Mouse (Mus musculus): Measurements from ENCODE around the gene Abcb5. TPM values are rescaled to one million over a fixed set of nuclear protein-coding genes. Genes with fewer than 3 reads are reported as not detected.
A peak's percentile ranks its signal among the peaks of the same experiment; 100 is the strongest.

Gene Abcb5
- total RNA-seq, 2 experiments from 2014 or later: not detected

GRCm38 (mm10) chr12:118848496-118849202 is 117.6 kb downstream of the Abcb5 start:
- peak in 1 of 2 experiments; percentile 23 for DNase-seq (ENCODE audit: low spot score in 2 of 2)

- peak in 1 of 2 experiments; percentile 17 for DNase-seq (ENCODE audit: low spot score in 2 of 2)
Measured at GRCm38 (mm10) chr12:118847861-118848495, 118.2 kb downstream of the Abcb5 start.

- no peak for DNase-seq (ENCODE audit: low spot score in 2 of 2)
Measured at GRCm38 (mm10) chr12:118847381-118847780, 118.8 kb downstream of the Abcb5 start.

GRCm38 (mm10) chr12:118846649-118847321 is 119.4 kb downstream of the Abcb5 start:
- peak; percentile 30 to 52 for DNase-seq (ENCODE audit: low spot score in 2 of 2)

GRCm38 (mm10) chr12:118846221-118846620 is 120.0 kb downstream of the Abcb5 start, which contains the start of gene Sp8:
TSS of gene Sp8 (plus strand) at chr12:118846329.
- no peak for DNase-seq (ENCODE audit: low spot score in 2 of 2)

GRCm38 (mm10) chr12:118845351-118845750 is 120.9 kb downstream of the Abcb5 start:
- DNase-seq (ENCODE audit: low spot score in 2 of 2): no peak

- DNase-seq (ENCODE audit: low spot score in 2 of 2): no peak
Measured at GRCm38 (mm10) chr12:118844841-118845240, 121.4 kb downstream of the Abcb5 start.

- no peak for DNase-seq (ENCODE audit: low spot score in 2 of 2)
Measured at GRCm38 (mm10) chr12:118844111-118844510, 122.1 kb downstream of the Abcb5 start.

GRCm38 (mm10) chr12:118842671-118843411 is 123.4 kb downstream of the Abcb5 start:
- DNase-seq (ENCODE audit: low spot score in 2 of 2): peak in 1 of 2 experiments; percentile 25

- no peak for DNase-seq (ENCODE audit: low spot score in 2 of 2)
Measured at GRCm38 (mm10) chr12:118841971-118842550, 124.2 kb downstream of the Abcb5 start.

- DNase-seq (ENCODE audit: low spot score in 2 of 2): no peak
Measured at GRCm38 (mm10) chr12:118841381-118841922, 124.8 kb downstream of the Abcb5 start.

- no peak for DNase-seq (ENCODE audit: low spot score in 2 of 2)
Measured at GRCm38 (mm10) chr12:118840861-118841260, 125.4 kb downstream of the Abcb5 start.

GRCm38 (mm10) chr12:118840301-118840700 is 125.9 kb downstream of the Abcb5 start:
- DNase-seq (ENCODE audit: low spot score in 2 of 2): no peak

GRCm38 (mm10) chr12:118839398-118839797 is 126.8 kb downstream of the Abcb5 start:
- no peak for DNase-seq (ENCODE audit: low spot score in 2 of 2)

GRCm38 (mm10) chr12:118838260-118838659 is 128.0 kb downstream of the Abcb5 start:
- no peak for DNase-seq (ENCODE audit: low spot score in 2 of 2)

- DNase-seq (ENCODE audit: low spot score in 2 of 2): no peak
Measured at GRCm38 (mm10) chr12:118837361-118837760, 128.9 kb downstream of the Abcb5 start.

- peak in 1 of 2 experiments; percentile 28 for DNase-seq (ENCODE audit: low spot score in 2 of 2)
Measured at GRCm38 (mm10) chr12:118836411-118837341, 129.5 kb downstream of the Abcb5 start.

- no peak for DNase-seq (ENCODE audit: low spot score in 2 of 2)
Measured at GRCm38 (mm10) chr12:118829881-118830280, 136.3 kb downstream of the Abcb5 start.

Data from layer of hippocampus, postnatal 10 days (tissue).